Mouse (Mus musculus): ENCODE results near the gene Asb8. TPM values are rescaled to one million over a fixed set of nuclear protein-coding genes. Genes with fewer than 3 reads are reported as not detected.

The Asb8 gene
- polyA plus RNA-seq, 1 experiment from 2014 or later: 43.7 TPM

- 68% methylated on average over 9 of the region's 9 CpGs for WGBS
- Histone ChIP-seq H3K4me3 (replicated peaks) (no peak overlapping the region), H3K4me1 (peaks cover 13% of the 10 kb centered on the region; the same call in 1 of the 2 replicates), H3K9ac (no peak overlapping the region), H3K27ac (no peak overlapping the region), H3K4me2 (no peak overlapping the region), H3K27me3 (replicated peaks) (peaks cover 70% of the 10 kb centered on the region), H3K36me3 (no peaks in the 10 kb centered on the region), H3K9me3 (no peaks in the 10 kb centered on the region)
- ATAC-seq (ENCODE audit: insufficient read depth, low FRiP score, low read depth): no peak
These were observed 5.5 kb upstream of the Asb8 start for GRCm38 (mm10) chr15:98170917-98171316.

GRCm38 (mm10) chr15:98170365-98170764 lies 4.9 kb upstream of the Asb8 start:
- no peak overlapping the region for H3K9ac ChIP-seq
- H3K27ac ChIP-seq: no peak overlapping the region
- H3K36me3 ChIP-seq: no peaks in the 10 kb centered on the region
- no peak overlapping the region for H3K4me2 ChIP-seq
- no peak overlapping the region for H3K4me3 ChIP-seq (replicated peaks)
- peaks cover 13% of the 10 kb centered on the region; the same call in 1 of the 2 replicates for H3K4me1 ChIP-seq
- 34% methylated on average over 7 of the region's 7 CpGs for WGBS
- no peaks in the 10 kb centered on the region for H3K9me3 ChIP-seq
- H3K27me3 ChIP-seq (replicated peaks): peaks cover 75% of the 10 kb centered on the region
- ATAC-seq (ENCODE audit: insufficient read depth, low FRiP score, low read depth): no peak

GRCm38 (mm10) chr15:98168622-98169004 lies 3.2 kb upstream of the Asb8 start:
- 6% methylated on average over 19 of the region's 19 CpGs for WGBS
- Histone ChIP-seq H3K4me3 (replicated peaks) (no peak overlapping the region), H3K36me3 (no peaks in the 10 kb centered on the region), H3K4me1 (peaks cover 13% of the 10 kb centered on the region; the same call in 1 of the 2 replicates), H3K4me2 (peak overlapping the region; percentile 61; the same call in 1 of the 2 replicates), H3K27me3 (replicated peaks) (peaks cover 76% of the 10 kb centered on the region), H3K27ac (no peak overlapping the region), H3K9ac (no peak overlapping the region), H3K9me3 (no peaks in the 10 kb centered on the region)
- no peak for ATAC-seq (ENCODE audit: insufficient read depth, low FRiP score, low read depth)

- Histone ChIP-seq H3K4me3 (replicated peaks) (peak overlapping the region; percentile 35), H3K27me3 (replicated peaks) (peaks cover 69% of the 10 kb centered on the region), H3K9me3 (no peaks in the 10 kb centered on the region), H3K4me2 (peak overlapping the region; percentile 61), H3K27ac (no peak overlapping the region), H3K4me1 (peaks cover 13% of the 10 kb centered on the region; the same call in 1 of the 2 replicates), H3K36me3 (no peaks in the 10 kb centered on the region), H3K9ac (no peak overlapping the region)
- peak; percentile 61 for ATAC-seq (ENCODE audit: insufficient read depth, low FRiP score, low read depth)
- WGBS: 3% methylated on average over 67 of the region's 69 CpGs
These were observed 2.5 kb upstream of the Asb8 start for GRCm38 (mm10) chr15:98167645-98168621.

- peak within 1 kb of the TSS; percentile 35 for H3K4me3 ChIP-seq (replicated peaks)
- no peak within 1 kb of the TSS for H3K9ac ChIP-seq
- no peaks in the 10 kb centered on the region for H3K9me3 ChIP-seq
- no peaks in the 10 kb centered on the region for H3K36me3 ChIP-seq
- ATAC-seq (ENCODE audit: insufficient read depth, low FRiP score, low read depth): no peak; the same call in 1 of the 2 replicates
- peaks cover 13% of the 10 kb centered on the region; the same call in 1 of the 2 replicates for H3K4me1 ChIP-seq
- WGBS: 4% methylated on average over 17 of the region's 18 CpGs
- peaks cover 61% of the 10 kb centered on the region for H3K27me3 ChIP-seq (replicated peaks)
- H3K27ac ChIP-seq: no peak within 1 kb of the TSS
- H3K4me2 ChIP-seq: peak within 1 kb of the TSS; percentile 61
These were observed 1.7 kb upstream of the Asb8 start, which contains the start of gene Ccdc184 for GRCm38 (mm10) chr15:98166963-98167644. Gene Ccdc184 (plus strand): TSS chr15:98167158.

- H3K27ac ChIP-seq: no peak overlapping the region
- WGBS: 64% methylated on average over 4 of the region's 4 CpGs
- ATAC-seq (ENCODE audit: insufficient read depth, low FRiP score, low read depth): no peak
- peaks cover 21% of the 10 kb centered on the region for H3K27me3 ChIP-seq (replicated peaks)
- no peaks in the 10 kb centered on the region for H3K9me3 ChIP-seq
- no peak overlapping the region for H3K4me3 ChIP-seq (replicated peaks)
- no peak overlapping the region for H3K4me2 ChIP-seq
- H3K4me1 ChIP-seq: peaks cover 3% of the 10 kb centered on the region; the same call in 1 of the 2 replicates
- H3K9ac ChIP-seq: no peak overlapping the region
- H3K36me3 ChIP-seq: no peaks in the 10 kb centered on the region
These were observed 2.9 kb downstream of the Asb8 start for GRCm38 (mm10) chr15:98162561-98162960.

- no peaks in the 10 kb centered on the region for H3K9me3 ChIP-seq
- no peaks in the 10 kb centered on the region for H3K4me1 ChIP-seq
- no peak overlapping the region for H3K4me2 ChIP-seq
- no peak overlapping the region for H3K9ac ChIP-seq
- no peaks in the 10 kb centered on the region for H3K36me3 ChIP-seq
- no peak overlapping the region for H3K27ac ChIP-seq
- H3K4me3 ChIP-seq (replicated peaks): no peak overlapping the region
- no peak for ATAC-seq (ENCODE audit: insufficient read depth, low FRiP score, low read depth)
- peaks cover 8% of the 10 kb centered on the region for H3K27me3 ChIP-seq (replicated peaks)
- WGBS: 60% methylated on average over 19 of the region's 19 CpGs
These were observed 4.2 kb downstream of the Asb8 start for GRCm38 (mm10) chr15:98161026-98161805.

- Histone ChIP-seq H3K27me3 (replicated peaks) (no peaks in the 10 kb centered on the region), H3K4me3 (replicated peaks) (no peak overlapping the region), H3K4me1 (no peaks in the 10 kb centered on the region), H3K27ac (no peak overlapping the region), H3K9ac (no peak overlapping the region), H3K9me3 (no peaks in the 10 kb centered on the region), H3K36me3 (no peaks in the 10 kb centered on the region), H3K4me2 (no peak overlapping the region)
- ATAC-seq (ENCODE audit: insufficient read depth, low FRiP score, low read depth): no peak
- WGBS: 62% methylated on average over 1 of the region's 1 CpGs
These were observed 8.2 kb downstream of the Asb8 start for GRCm38 (mm10) chr15:98157253-98157652.

- no peak for ATAC-seq (ENCODE audit: insufficient read depth, low FRiP score, low read depth)
- H3K4me1 ChIP-seq: no peaks in the 10 kb centered on the region
- no peak overlapping the region for H3K4me3 ChIP-seq (replicated peaks)
- H3K27me3 ChIP-seq (replicated peaks): no peaks in the 10 kb centered on the region
- H3K9ac ChIP-seq: no peak overlapping the region
- no peak overlapping the region for H3K4me2 ChIP-seq
- H3K27ac ChIP-seq: no peak overlapping the region
- H3K36me3 ChIP-seq: no peaks in the 10 kb centered on the region
- H3K9me3 ChIP-seq: no peaks in the 10 kb centered on the region
- 66% methylated on average over 4 of the region's 4 CpGs for WGBS
These were observed 9.5 kb downstream of the Asb8 start for GRCm38 (mm10) chr15:98155944-98156343.

- Histone ChIP-seq H3K36me3 (no peaks in the 10 kb centered on the region), H3K4me2 (no peak overlapping the region), H3K9ac (no peak overlapping the region), H3K9me3 (no peaks in the 10 kb centered on the region), H3K27me3 (replicated peaks) (no peaks in the 10 kb centered on the region), H3K4me1 (no peaks in the 10 kb centered on the region), H3K4me3 (replicated peaks) (no peak overlapping the region), H3K27ac (no peak overlapping the region)
- 83% methylated on average over 5 of the region's 5 CpGs for WGBS
- ATAC-seq (ENCODE audit: insufficient read depth, low FRiP score, low read depth): no peak
These were observed 10.2 kb downstream of the Asb8 start for GRCm38 (mm10) chr15:98155272-98155671.

GRCm38 (mm10) chr15:98154631-98155030 lies 10.8 kb downstream of the Asb8 start:
- Histone ChIP-seq H3K27ac (no peak overlapping the region), H3K4me3 (replicated peaks) (no peak overlapping the region)

More at GRCm38 (mm10) chr15:98154631-98155030, 10.8 kb downstream of the Asb8 start:
- H3K4me1 ChIP-seq: no peaks in the 10 kb centered on the region
- H3K9ac ChIP-seq: no peak overlapping the region
- no peaks in the 10 kb centered on the region for H3K9me3 ChIP-seq
- no peaks in the 10 kb centered on the region for H3K27me3 ChIP-seq (replicated peaks)
- H3K36me3 ChIP-seq: no peaks in the 10 kb centered on the region
- H3K4me2 ChIP-seq: no peak overlapping the region
- 75% methylated on average over 3 of the region's 3 CpGs for WGBS
- ATAC-seq (ENCODE audit: insufficient read depth, low FRiP score, low read depth): no peak
